Comparison of ENCODE assay signal across 8 mouse cellular contexts in the genomic region with DNA sequence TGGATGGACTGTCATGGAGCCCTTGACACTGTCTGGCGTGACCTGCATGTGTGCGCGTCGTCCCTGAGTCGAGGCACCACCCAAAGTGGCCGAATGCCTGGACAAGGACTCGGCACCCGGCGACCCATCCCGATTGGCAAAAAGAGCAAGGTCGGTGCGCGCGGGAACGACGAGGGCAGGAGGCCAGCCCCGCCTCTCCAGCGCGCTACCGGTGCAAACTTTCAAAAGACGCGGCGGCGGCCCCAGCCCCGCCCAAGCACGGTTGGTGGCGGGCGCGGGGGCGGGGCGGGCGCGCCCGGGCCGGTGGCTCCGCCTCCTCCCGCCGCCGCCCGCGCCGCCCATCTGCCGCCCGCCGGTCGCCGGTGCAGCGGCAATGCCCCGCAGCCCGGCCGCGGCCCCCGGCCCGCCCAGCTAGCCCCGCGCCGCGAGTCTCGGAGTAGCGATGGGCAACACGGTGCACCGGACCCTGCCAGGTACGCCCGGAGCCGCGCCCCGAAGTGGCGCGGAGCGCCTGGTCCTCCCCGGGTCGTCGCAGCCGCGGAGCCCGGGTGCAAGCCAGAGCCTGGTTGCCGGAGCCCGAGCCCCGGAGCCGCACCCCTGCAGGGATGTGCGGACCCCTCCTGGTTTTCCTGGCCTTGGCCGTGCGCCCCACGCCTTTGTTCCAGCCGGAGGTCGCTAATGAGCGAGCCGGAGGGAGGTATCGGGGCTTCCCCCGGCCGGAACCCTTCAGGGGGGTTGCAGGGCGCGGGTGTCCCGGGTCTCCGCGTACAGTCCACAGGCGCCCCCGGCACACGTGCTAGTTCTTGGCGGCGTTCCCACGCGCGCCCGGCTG. TPM values are rescaled to one million over a fixed set of nuclear protein-coding genes. Genes with fewer than 3 reads are reported as not detected.
A peak's percentile ranks its signal among the peaks of the same experiment; 100 is the strongest.
DNase-seq lines count a peak whose midpoint lies in the region; ATAC-seq and TF ChIP-seq lines count a peak whose summit lies in the region.

A gene (plus strand): TSS at position 307 of the 832 bp plus-strand sequence.

- WGBS in bone marrow, adult 2 months, result under 1% methylated on average over 105 of the region's 105 CpGs
- WGBS in lung, embryonic 16.5 days, result under 1% methylated on average over 88 of the region's 105 CpGs

- TF ChIP-seq RAD21 in MEL (IDR thresholded peaks at IDR 0.05; ENCODE audit: low read depth, low read length), result no peak

- peak within 1 kb of the TSS; percentile 48 to 78 for H3K4me3 ChIP-seq in MEL (ENCODE audit: control insufficient read depth in 1 of 2, insufficient read depth in 1 of 2, low read depth in 2 of 2, low read length in 2 of 2)
- peak within 1 kb of the TSS; percentile 84 for H3K4me3 ChIP-seq in bone marrow, adult 2 months (replicated peaks; ENCODE audit: control insufficient read depth, low read depth, low read length)
- peak within 1 kb of the TSS; percentile 57 for H3K4me3 ChIP-seq in erythroblast, embryonic 14.5 days (replicated peaks)
- peak within 1 kb of the TSS; percentile 83 for H3K4me3 ChIP-seq in lung, embryonic 16.5 days (ENCODE audit: low read length)

- peak; percentile 38 for DNase-seq in MEL (ENCODE audit: low read depth, low spot score)
- DNase-seq in heart, postnatal 10 days, result peak; percentile 64 to 69
- DNase-seq in kidney, postnatal 4 days, result peak; percentile 71 to 79
- peak; percentile 54 for DNase-seq in right cerebral cortex, postnatal 14 days

- no peak within 1 kb of the TSS for H3K27ac ChIP-seq in MEL (ENCODE audit: control insufficient read depth, low read depth, low read length)
- H3K27ac ChIP-seq in bone marrow, adult 2 months (ENCODE audit: control insufficient read depth, insufficient read depth, low read depth, low read length, poor library complexity), result peak within 1 kb of the TSS; percentile 4; the same call in 1 of the 2 replicates
- H3K27ac ChIP-seq in lung, embryonic 16.5 days (ENCODE audit: low read length), result peak within 1 kb of the TSS; percentile 64

- peak within 1 kb of the TSS; percentile 56 for H3K9ac ChIP-seq in MEL (ENCODE audit: control insufficient read depth, low read depth, low read length, poor library complexity, severe bottlenecking)
- H3K9ac ChIP-seq in lung, embryonic 16.5 days (ENCODE audit: low read length), result peak within 1 kb of the TSS; percentile 89

- H3K36me3 ChIP-seq in MEL (ENCODE audit: control insufficient read depth in 1 of 2, insufficient read depth in 2 of 2, low read length in 2 of 2), result peaks cover 0 to 10% of the 10 kb centered on the region in 2 experiments; a peak in 2 of 4 replicates
- no peaks in the 10 kb centered on the region for H3K36me3 ChIP-seq in erythroblast, embryonic 14.5 days (ENCODE audit: control insufficient read depth)
- no peaks in the 10 kb centered on the region for H3K36me3 ChIP-seq in lung, embryonic 16.5 days (ENCODE audit: control insufficient read depth, insufficient read depth, low read length)

- peak within 1 kb of the TSS; percentile 96 for H3K4me2 ChIP-seq in lung, embryonic 16.5 days (ENCODE audit: low read depth, low read length)

- no peaks in the 10 kb centered on the region for H3K9me3 ChIP-seq in MEL (replicated peaks; ENCODE audit: insufficient read depth, low read length)
- H3K9me3 ChIP-seq in erythroblast, embryonic 14.5 days (ENCODE audit: control insufficient read depth, low read length), result no peaks in the 10 kb centered on the region
- H3K9me3 ChIP-seq in lung, embryonic 16.5 days (ENCODE audit: control insufficient read depth, low read length), result no peaks in the 10 kb centered on the region

- no peak for TF ChIP-seq EP300 in MEL (IDR thresholded peaks at IDR 0.05; ENCODE audit: low read depth in 1 of 2, low read length in 2 of 2)

- H3K79me2 ChIP-seq in MEL (ENCODE audit: control insufficient read depth, insufficient read depth, low read length, poor library complexity), result no peaks in the 10 kb centered on the region

- intact Hi-C loops in heart, postnatal 10 days (cut with DNase I), result loop anchor here (5.0 kb wide), 1 partner anchor 32 kb away; no protein-coding TSS in a partner anchor

- TF ChIP-seq POLR2A in MEL (IDR thresholded peaks at IDR 0.05; ENCODE audit: control insufficient read depth in 1 of 2, insufficient read depth in 1 of 2, low read depth in 1 of 2, low read length in 2 of 2, poor library complexity in 1 of 2), result 0 out of 4 replicates have a peak, but pooled peaks of 1 of the 2 experiments have one; percentile 29
- 0 out of 2 replicates have a peak, but pooled peaks have one; percentile 19 for TF ChIP-seq POLR2A in bone marrow, adult 2 months (IDR thresholded peaks at IDR 0.05; ENCODE audit: borderline replicate concordance, control insufficient read depth, low read depth, low read length)

- H3K4me1 ChIP-seq in MEL (ENCODE audit: control insufficient read depth in 1 of 2, insufficient read depth in 2 of 2, low read length in 2 of 2), result peaks cover 2 to 13% of the 10 kb centered on the region in 2 experiments; a peak in 3 of 4 replicates
- peaks cover 1% of the 10 kb centered on the region; the same call in 1 of the 2 replicates for H3K4me1 ChIP-seq in bone marrow, adult 2 months (ENCODE audit: control insufficient read depth, insufficient read depth, low read length)
- peaks cover 21% of the 10 kb centered on the region for H3K4me1 ChIP-seq in erythroblast, embryonic 14.5 days (ENCODE audit: control insufficient read depth)
- H3K4me1 ChIP-seq in lung, embryonic 16.5 days (replicated peaks; ENCODE audit: control insufficient read depth, insufficient read depth, low read length), result peaks cover 28% of the 10 kb centered on the region

- peak; percentile 71 for ATAC-seq in lung, embryonic 16.5 days (ENCODE audit: low read depth)
- no peak for ATAC-seq in megakaryocyte-erythroid progenitor cell, adult 5-6 weeks (replicated peaks; ENCODE audit: low FRiP score, low TSS enrichment, poor library complexity, severe bottlenecking)

- TF ChIP-seq CTCF in MEL (IDR thresholded peaks at IDR 0.05 in 2 of 3, conservative IDR thresholded peaks at IDR 0.05 in 1 of 3; ENCODE audit: control insufficient read depth in 1 of 3, insufficient read depth in 1 of 3, low read depth in 2 of 3, low read length in 3 of 3, poor library complexity in 1 of 3, severe bottlenecking in 1 of 3), result no peak
- TF ChIP-seq CTCF in bone marrow, adult 2 months (IDR thresholded peaks at IDR 0.05; ENCODE audit: control insufficient read depth, insufficient read depth, low read length), result no peak

- H3K27me3 ChIP-seq in MEL (ENCODE audit: control insufficient read depth in 1 of 2, insufficient read depth in 2 of 2, low read length in 2 of 2), result peaks cover 13 to 15% of the 10 kb centered on the region in 2 experiments
- peaks cover 89% of the 10 kb centered on the region for H3K27me3 ChIP-seq in erythroblast, embryonic 14.5 days (ENCODE audit: control insufficient read depth)
- no peaks in the 10 kb centered on the region for H3K27me3 ChIP-seq in lung, embryonic 16.5 days (ENCODE audit: control insufficient read depth, insufficient read depth, low read depth, low read length)

TF ChIP-seq in MEL, 35 proteins besides CTCF, POLR2A, EP300 and RAD21:
- TF ChIP-seq ZMIZ1 (IDR thresholded peaks at IDR 0.05; ENCODE audit: low read depth, low read length) (no peak), MXI1 (IDR thresholded peaks at IDR 0.05; ENCODE audit: low read depth, low read length) (peak; percentile 52), SIN3A (IDR thresholded peaks at IDR 0.05; ENCODE audit: low read length) (0 out of 2 replicates have a peak, but pooled peaks have one; percentile 26)

RNA-seq across cellular contexts. Expression of the gene that starts here (rescaled TPM):
- 0.12 and 0.13 TPM in 2 replicates for total RNA-seq in MEL (2012; rRNA removed)
- under 1 TPM in 1 of 2 experiments, not detected in 1; 0.28 TPM for polyA plus RNA-seq in MEL (2012; ENCODE audit: insufficient read depth in 1 of 2, insufficient read length in 2 of 2, low read depth in 1 of 2, low replicate concordance in 2 of 2, missing spikeins in 1 of 2)
- 1.3 and 1.9 TPM in 2 replicates for polyA plus RNA-seq in bone marrow, adult 2 months (2011; ENCODE audit: insufficient read depth, insufficient read length, low replicate concordance, missing spikeins)
- not detected in 2 replicates for polyA plus RNA-seq in erythroblast, embryonic 14.5 days (2012)
- 10 to 100 TPM; 23.8 to 24.3 TPM for total RNA-seq in heart, postnatal 10 days (2021)
- 1.8 and 2.3 TPM in 2 replicates for polyA plus RNA-seq in lung, embryonic 16.5 days (2015; fragmentation: Nextera tagmentation; extraction: Ambion mirVana)
- total RNA-seq in megakaryocyte-erythroid progenitor cell, adult 5-6 weeks (2014; fragmentation: Nextera tagmentation), result 0.22 and 0.25 TPM in 2 replicates
- total RNA-seq in megakaryocyte-erythroid progenitor cell, adult 5-6 weeks (2017), result 0.09 and 0.53 TPM in 2 replicates

Comparison
In these comparisons a context has a peak if more than half of its experiments do, and no peak if none do; other contexts are left out.
1. RNA of the gene that starts here (total RNA-seq): 23.8 to 24.3 TPM in heart, postnatal 10 days; 0.09 to 0.53 TPM in megakaryocyte-erythroid progenitor cell, adult 5-6 weeks and 0.12 to 0.13 TPM in MEL; every median in the first group is over 10 times any median in the second.
2. Peak in DNase-seq, H3K4me3 ChIP-seq and H3K9ac ChIP-seq in MEL; RNA of the gene not detected or under 1 TPM.
3. Peak in every context shown above with its lines, with median percentiles within 50 percentile points of each other: DNase-seq and H3K4me3 ChIP-seq.